Mouse (Mus musculus) C2C12 (cell line): ENCODE measurements around the gene Klk1b27. TPM values are rescaled to one million over a fixed set of nuclear protein-coding genes. Genes with fewer than 3 reads are reported as not detected.
"Not testable (repeated sequence)": the region's sequence is repeated elsewhere in the genome, so short reads cannot be mapped to it uniquely, and the experiment has no call there.

Source experiments
- H3K27me3 ChIP-seq: one replicate; pipeline ENCODE4 v1.6.1; 2011; ENCODE audit not compliant: control insufficient read depth, insufficient read depth, insufficient read length
- H3K36me3 ChIP-seq: one replicate; pipeline ENCODE4 v1.6.1; 2011; ENCODE audit not compliant: control insufficient read depth, insufficient read depth
- H3K4me3 ChIP-seq: one replicate; pipeline ENCODE4 v1.5.1; 2011; ENCODE audit warnings: mild to moderate bottlenecking, control low read depth; ENCODE audit not compliant: poor library complexity, insufficient read depth, severe bottlenecking
- H3K79me2 ChIP-seq: one replicate; pipeline ENCODE4 v1.6.1; 2011; ENCODE audit not compliant: control insufficient read depth, insufficient read depth
- H3K79me3 ChIP-seq: one replicate; pipeline ENCODE4 v1.6.1; 2011; ENCODE audit warnings: low read depth, control low read depth
- H3ac ChIP-seq: one replicate; pipeline ENCODE3; 2011; ENCODE audit warnings: low read depth; ENCODE audit not compliant: control insufficient read depth, insufficient read length
- CEBPB ChIP-seq: IDR thresholded peaks from one replicate; pipeline ENCODE4 v1.6.1; 2011; ENCODE audit warnings: low read depth, mild to moderate bottlenecking, control low read depth, moderate library complexity
- CTCF ChIP-seq: IDR thresholded peaks from one replicate; pipeline ENCODE4 v1.5.1; 2011; ENCODE audit not compliant: control insufficient read depth, insufficient read depth, insufficient read length
- FOSL1 ChIP-seq: IDR thresholded peaks from one replicate; pipeline ENCODE4 v1.8.0; 2011; ENCODE audit warnings: mild to moderate bottlenecking, low read length; ENCODE audit not compliant: poor library complexity, insufficient read depth, severe bottlenecking
- MAX ChIP-seq: IDR thresholded peaks from one replicate; pipeline ENCODE4 v1.6.1; 2011; ENCODE audit warnings: mild to moderate bottlenecking, control low read depth
- MYOD1 ChIP-seq: IDR thresholded peaks from one replicate; pipeline ENCODE4 v1.6.1; 2011; ENCODE audit warnings: low read depth; ENCODE audit not compliant: control insufficient read depth, insufficient read length
- MYOG ChIP-seq: IDR thresholded peaks from one replicate; pipeline ENCODE4 v1.6.1; 2011; ENCODE audit not compliant: control insufficient read depth, insufficient read length; ENCODE audit errors: extremely low read depth
- USF1 ChIP-seq: IDR thresholded peaks from one replicate; pipeline ENCODE4 v1.6.1; 2011; ENCODE audit warnings: low read depth, mild to moderate bottlenecking, control low read depth, moderate library complexity
- long read RNA-seq, 2 experiments: library from polyadenylated mRNA; unstranded; transcript quantifications; one replicate each; pipeline ENCODE4 v2.0.0; 2019 to 2020
- polyA plus RNA-seq: library from polyadenylated mRNA; unstranded; fragments of >200 nt; fragmentation: generic; extraction: Trizol; gene quantifications from one replicate; pipeline ENCODE4 v1.2.1, GENCODE M21; 2012; ENCODE audit warnings: missing spikeins

The Klk1b27 gene
- not detected for polyA plus RNA-seq
- long read RNA-seq, experiment 1: 0 reads
- long read RNA-seq, experiment 2: 0 reads

- not testable (repeated sequence) for H3K79me3 ChIP-seq, H3K27me3 ChIP-seq
Observed at GRCm38 (mm10) chr7:44051990-44052389, at the start of gene Klk1b27. Gene Klk1b27, plus strand, starts transcription at chr7:44052290.

GRCm38 (mm10) chr7:44004847-44005246 lies 47.2 kb upstream of the Klk1b27 start:
- TF ChIP-seq MAX (no peak), MYOD1 (no peak), USF1 (no peak), FOSL1 (no peak), MYOG (no peak), CEBPB (no peak), CTCF (no peak)
- Histone ChIP-seq H3K79me2 (no peaks in the 10 kb centered on the region), H3K79me3 (no peaks in the 10 kb centered on the region), H3ac (no peak overlapping the region), H3K36me3 (no peaks in the 10 kb centered on the region), H3K27me3 (no peaks in the 10 kb centered on the region), H3K4me3 (no peak overlapping the region)

More at GRCm38 (mm10) chr7:44051990-44052389, at the start of gene Klk1b27:
- H3K4me3 ChIP-seq, H3ac ChIP-seq, H3K36me3 ChIP-seq, H3K79me2 ChIP-seq: not testable (repeated sequence)

DNA sequence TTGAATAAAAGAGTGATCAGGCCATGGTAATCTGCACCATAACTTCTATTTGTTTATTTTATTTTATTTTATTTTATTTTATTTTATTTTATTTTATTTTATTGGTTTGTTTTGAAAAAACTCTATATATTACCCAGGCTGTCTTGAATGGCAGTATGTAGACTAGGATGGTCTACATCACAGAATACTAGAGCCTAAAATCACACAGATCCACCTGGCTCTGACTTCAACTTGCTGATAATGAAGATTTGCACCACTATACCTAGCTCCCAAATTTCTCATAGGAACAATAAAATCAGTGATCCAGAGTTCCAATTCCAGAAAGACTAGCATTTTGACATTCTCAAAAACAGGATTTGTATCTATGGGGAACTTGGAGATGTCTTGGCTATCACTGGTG lies 40.2 kb upstream of the Klk1b27 start, which contains the start of gene Klk1b26:
TSS of gene Klk1b26 (plus strand) at position 301 of the 400 bp plus-strand sequence.
- H3ac ChIP-seq, H3K79me3 ChIP-seq, H3K79me2 ChIP-seq, H3K4me3 ChIP-seq, H3K27me3 ChIP-seq, H3K36me3 ChIP-seq: not testable (repeated sequence)

GRCm38 (mm10) chr7:44014666-44015065 lies 37.4 kb upstream of the Klk1b27 start:
- H3K79me2 ChIP-seq, H3K79me3 ChIP-seq, H3K27me3 ChIP-seq, H3K36me3 ChIP-seq, H3K4me3 ChIP-seq, H3ac ChIP-seq: not testable (repeated sequence)

GRCm38 (mm10) chr7:44015071-44015470 lies 37.0 kb upstream of the Klk1b27 start:
- Histone ChIP-seq H3K36me3 (no peaks in the 10 kb centered on the region), H3K27me3 (no peaks in the 10 kb centered on the region), H3ac (no peak overlapping the region), H3K79me3 (no peaks in the 10 kb centered on the region), H3K4me3 (no peak overlapping the region), H3K79me2 (no peaks in the 10 kb centered on the region)
- TF ChIP-seq CEBPB: no peak
- TF ChIP-seq MYOD1: no peak
- no peak for TF ChIP-seq USF1
- no peak for TF ChIP-seq MAX
- TF ChIP-seq FOSL1: no peak
- no peak for TF ChIP-seq CTCF
- no peak for TF ChIP-seq MYOG

DNA sequence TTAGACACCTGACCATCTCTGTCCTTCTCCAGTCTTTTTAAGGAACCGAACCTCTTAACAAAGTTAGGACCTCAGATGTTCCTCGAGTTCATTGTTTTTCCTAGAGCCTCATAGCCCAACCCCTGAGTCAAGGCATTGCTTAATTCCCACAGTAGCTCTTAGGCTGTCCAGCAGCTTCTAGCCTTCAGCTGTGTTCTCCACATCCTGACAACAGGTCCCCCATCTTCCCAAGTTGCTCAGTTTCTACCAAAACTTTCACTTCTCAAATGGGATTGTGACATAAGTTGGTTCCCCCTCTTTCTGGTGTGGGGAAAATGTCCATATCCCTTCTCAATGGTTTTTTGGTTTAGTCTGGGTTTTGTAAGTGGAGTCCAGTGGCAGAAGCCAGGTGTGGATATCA lies 20.0 kb downstream of the Klk1b27 start:
- Histone ChIP-seq H3K79me3 (no peaks in the 10 kb centered on the region), H3K36me3 (no peaks in the 10 kb centered on the region), H3ac (no peak overlapping the region), H3K27me3 (no peaks in the 10 kb centered on the region), H3K4me3 (no peak overlapping the region), H3K79me2 (no peaks in the 10 kb centered on the region)
- TF ChIP-seq MYOD1 (no peak), MYOG (no peak), CEBPB (no peak), CTCF (no peak), FOSL1 (no peak), MAX (no peak)

DNA sequence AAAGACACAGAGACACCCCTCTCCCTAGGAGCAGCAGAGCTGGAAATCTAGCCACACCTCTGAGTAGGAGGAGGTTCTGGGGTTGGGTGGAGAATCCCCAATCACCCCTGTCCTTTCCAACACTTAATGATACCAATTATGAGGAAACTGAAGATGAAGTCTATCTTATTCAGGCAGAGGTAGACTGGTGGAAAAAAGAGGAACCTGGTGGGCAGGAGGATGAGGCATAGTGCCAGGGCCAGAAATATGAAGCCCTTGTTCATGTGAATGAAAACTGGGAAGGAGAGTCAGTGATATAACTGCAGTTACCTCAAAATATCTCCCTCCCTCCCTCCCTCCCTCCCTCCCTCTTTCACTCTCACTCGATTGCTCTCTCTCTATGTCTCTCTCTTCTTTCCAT lies 25.6 kb downstream of the Klk1b27 start:
- TF ChIP-seq FOSL1 (no peak), MYOG (no peak), MYOD1 (no peak), MAX (no peak), USF1 (no peak), CTCF (no peak), CEBPB (no peak)
- H3ac ChIP-seq: no peak overlapping the region
- H3K36me3 ChIP-seq: no peaks in the 10 kb centered on the region
- H3K79me3 ChIP-seq: no peaks in the 10 kb centered on the region
- no peaks in the 10 kb centered on the region for H3K79me2 ChIP-seq
- H3K4me3 ChIP-seq: no peak overlapping the region
- no peaks in the 10 kb centered on the region for H3K27me3 ChIP-seq
